Mouse (Mus musculus): ENCODE measurements around the gene Emc3.

DNA sequence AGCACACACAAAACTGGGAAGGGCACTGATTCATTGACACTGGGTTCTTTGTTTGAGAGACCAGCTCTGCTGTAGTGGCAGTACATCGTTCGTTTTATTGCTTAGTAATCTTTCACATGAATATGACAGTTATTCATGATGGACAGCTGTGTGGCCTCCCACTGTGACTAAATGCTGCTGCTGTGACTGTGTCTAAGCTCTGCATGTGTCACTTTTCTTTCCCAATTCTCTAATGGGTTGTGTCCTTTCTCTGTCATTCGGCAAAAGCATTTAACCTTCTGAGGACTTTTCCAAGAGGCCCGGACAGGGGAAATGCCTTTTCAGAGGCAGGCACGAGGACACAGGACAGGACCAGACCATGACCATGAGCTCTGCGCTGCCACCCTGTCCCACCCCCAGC lies 17.5 kb downstream of the Emc3 start:
- TF ChIP-seq NRF1 (IDR thresholded peaks at IDR 0.05; ENCODE audit: low read depth, low read length) (no peak), CTCF (conservative IDR thresholded peaks at IDR 0.05 in 1 of 2, IDR thresholded peaks at IDR 0.05 in 1 of 2; ENCODE audit: low read depth in 2 of 2, low read length in 2 of 2) (no peak), POLR2AphosphoS2 (IDR thresholded peaks at IDR 0.05; ENCODE audit: low read depth, low read length) (no peak), USF2 (conservative IDR thresholded peaks at IDR 0.05; ENCODE audit: low read depth, low read length) (no peak), JUND (conservative IDR thresholded peaks at IDR 0.05; ENCODE audit: low read depth, low read length) (no peak), CHD2 (IDR thresholded peaks at IDR 0.05; ENCODE audit: low read length) (no peak), POLR2A (IDR thresholded peaks at IDR 0.05; ENCODE audit: low read depth, low read length) (no peak), USF1 (IDR thresholded peaks at IDR 0.05; ENCODE audit: low read depth, low read length) (no peak), TBP (conservative IDR thresholded peaks at IDR 0.05; ENCODE audit: low read depth, low read length) (no peak), SMC3 (IDR thresholded peaks at IDR 0.05; ENCODE audit: low read depth, low read length) (no peak), BHLHE40 (IDR thresholded peaks at IDR 0.05; ENCODE audit: low read depth, low read length) (no peak), UBTF (IDR thresholded peaks at IDR 0.05; ENCODE audit: low read depth, low read length) (no peak), MYC (IDR thresholded peaks at IDR 0.05; ENCODE audit: low read depth, low read length) (no peak), EP300 (IDR thresholded peaks at IDR 0.05; ENCODE audit: low read length) (no peak)
